ENCODE assay signal across 1 mouse cellular context in the genomic region with DNA sequence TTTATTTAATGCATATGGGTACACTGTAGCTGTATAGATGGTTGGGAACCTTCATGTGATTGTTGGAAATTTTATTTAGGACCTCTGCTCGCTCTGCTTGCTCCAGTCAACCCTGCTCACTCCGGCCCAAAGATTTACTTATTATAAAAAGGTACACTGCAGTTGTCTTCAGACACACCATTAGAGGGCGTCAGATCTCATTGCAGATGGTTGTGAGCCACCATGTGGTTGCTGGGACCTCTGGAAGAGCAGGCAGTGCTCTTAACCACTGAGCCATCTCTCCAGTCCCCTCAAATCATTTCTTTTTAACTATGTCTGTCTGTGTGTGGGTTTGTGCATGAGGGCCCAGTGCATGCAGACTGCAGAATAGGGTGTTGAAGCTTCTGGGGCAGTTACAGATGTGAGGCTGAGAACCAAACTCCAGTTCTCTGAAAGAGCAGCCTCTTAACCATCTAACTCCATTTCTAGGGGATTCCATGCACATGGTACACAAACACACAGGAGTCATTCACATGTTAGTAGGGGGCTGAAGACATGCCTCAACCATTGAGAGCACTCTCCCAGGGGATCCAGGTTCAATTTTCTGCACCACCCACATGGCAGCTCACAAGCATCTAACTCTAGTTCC.
A peak's percentile ranks its signal among the peaks of the same experiment; 100 is the strongest.
TF ChIP-seq lines count a peak whose summit lies in the region.

No protein-coding gene starts in this region.

TF ChIP-seq in CH12.LX, 34 proteins besides CTCF, POLR2A, EP300 and RAD21 (continued from another document):
- TF ChIP-seq CHD1 (IDR thresholded peaks at IDR 0.05; ENCODE audit: low read depth, low read length), result no peak; the same call in 1 of the 2 replicates
- TF ChIP-seq POLR2AphosphoS2 (IDR thresholded peaks at IDR 0.05; ENCODE audit: low read depth, low read length), result no peak
- TF ChIP-seq JUN (IDR thresholded peaks at IDR 0.05; ENCODE audit: insufficient read depth, low read depth, low read length), result no peak
- no peak for TF ChIP-seq MAZ (IDR thresholded peaks at IDR 0.05; ENCODE audit: low read depth, low read length)
- TF ChIP-seq HCFC1 (IDR thresholded peaks at IDR 0.05; ENCODE audit: low read depth, low read length), result no peak; the same call in 1 of the 2 replicates
- no peak for TF ChIP-seq MEF2A (IDR thresholded peaks at IDR 0.05; ENCODE audit: borderline replicate concordance, low read depth, low read length)
- TF ChIP-seq ETS1 (conservative IDR thresholded peaks at IDR 0.05; ENCODE audit: low read depth, low read length), result no peak
- TF ChIP-seq ZKSCAN1 (IDR thresholded peaks at IDR 0.05; ENCODE audit: borderline replicate concordance, low read depth, low read length), result no peak
- TF ChIP-seq E2F4 (IDR thresholded peaks at IDR 0.05; ENCODE audit: insufficient replicate concordance, low read depth, low read length), result no peak
- TF ChIP-seq SMC3 (IDR thresholded peaks at IDR 0.05; ENCODE audit: low read depth, low read length), result peak; percentile 21
- TF ChIP-seq ZC3H11A (IDR thresholded peaks at IDR 0.05; ENCODE audit: low read depth, low read length), result no peak
- no peak for TF ChIP-seq UBTF (IDR thresholded peaks at IDR 0.05; ENCODE audit: low read depth, low read length)
- no peak for TF ChIP-seq GABPA (IDR thresholded peaks at IDR 0.05; ENCODE audit: insufficient replicate concordance, low read depth, low read length)
- no peak for TF ChIP-seq JUND (conservative IDR thresholded peaks at IDR 0.05; ENCODE audit: low read depth, low read length)
- TF ChIP-seq MYC (IDR thresholded peaks at IDR 0.05; ENCODE audit: low read depth, low read length), result peak; percentile 94
- TF ChIP-seq USF2 (conservative IDR thresholded peaks at IDR 0.05; ENCODE audit: low read depth, low read length), result no peak
- TF ChIP-seq MXI1 (IDR thresholded peaks at IDR 0.05; ENCODE audit: low read depth, low read length), result no peak; the same call in 1 of the 2 replicates
- peak; percentile 41; the same call in 1 of the 2 replicates for TF ChIP-seq CHD2 (IDR thresholded peaks at IDR 0.05; ENCODE audit: low read length)
- TF ChIP-seq USF1 (IDR thresholded peaks at IDR 0.05; ENCODE audit: low read depth, low read length), result no peak
- no peak for TF ChIP-seq TBP (conservative IDR thresholded peaks at IDR 0.05; ENCODE audit: low read depth, low read length)
- no peak for TF ChIP-seq TCF12 (IDR thresholded peaks at IDR 0.05; ENCODE audit: low read depth, low read length)
- no peak for TF ChIP-seq NRF1 (IDR thresholded peaks at IDR 0.05; ENCODE audit: low read depth, low read length)
- TF ChIP-seq SIN3A (IDR thresholded peaks at IDR 0.05; ENCODE audit: low read length), result peak; percentile 51; the same call in 1 of the 2 replicates
